In genomic region chr17:11644016-11644415, GRCm38 (mm10) we compare ENCODE assay signal across 10 mouse cellular contexts.
"Had no signal": no experiment of that assay in that cellular context is flagged by ENCODE, and none has a peak within 500 bp of the region (broad histone marks: within the 10 kb centered on the region; RNA-seq: fewer than 3 reads in every experiment).

No protein-coding gene starts in this region.

- ATAC-seq: intestine, embryonic 16.5 days; lung, postnatal 0 days had no signal

- H3K4me1 ChIP-seq: limb, embryonic 10.5 days; liver, embryonic 15.5 days had no signal

- H3K9ac ChIP-seq: liver, embryonic 15.5 days; midbrain, embryonic 13.5 days had no signal

- H3K27me3 ChIP-seq: liver, embryonic 15.5 days had no signal

- DNase-seq: lung, adult 2 months; thymus, postnatal 4 days had no signal

- H3K27ac ChIP-seq: left cerebral cortex, adult 2 months; limb, embryonic 10.5 days; liver, embryonic 15.5 days; midbrain, embryonic 13.5 days; stomach, postnatal 0 days had no signal

- H3K36me3 ChIP-seq: limb, embryonic 10.5 days; liver, embryonic 15.5 days; midbrain, embryonic 13.5 days had no signal

- H3K4me2 ChIP-seq: liver, embryonic 11.5 days; liver, embryonic 15.5 days; midbrain, embryonic 13.5 days had no signal

- H3K4me3 ChIP-seq: left cerebral cortex, adult 2 months; limb, embryonic 10.5 days; liver, embryonic 15.5 days; midbrain, embryonic 13.5 days had no signal

- H3K9me3 ChIP-seq: limb, embryonic 10.5 days; liver, embryonic 15.5 days; midbrain, embryonic 13.5 days had no signal
